Mouse (Mus musculus) limb, embryonic 14.5 days (tissue): ENCODE results near the gene Igsf9b. TPM values are rescaled to one million over a fixed set of nuclear protein-coding genes. Genes with fewer than 3 reads are reported as not detected.

Experiments used
- ATAC-seq: fragments of 200-750 bp; cut with Nextera tagmentation; 2 replicates; pipeline ENCODE4 v1.8.0; 2017; ENCODE audit warnings: low read depth, moderate number of reproducible peaks, moderate TSS enrichment; ENCODE audit not compliant: low FRiP score
- DNase-seq: peaks from one replicate; pipeline ENCODE4 v3.0.0-alpha.2; 2015; ENCODE audit warnings: low spot score
- H3K27ac ChIP-seq: fragments of 300-500 bp; sonication (generic); replicated peaks from 2 replicates; pipeline ENCODE4 v1.5.1; 2014; ENCODE audit warnings: low read depth, mild to moderate bottlenecking, low read length, moderate library complexity, mixed read lengths
- H3K27me3 ChIP-seq: fragments of 300-500 bp; sonication (generic); 2 replicates; pipeline ENCODE4 v1.6.1; 2014; ENCODE audit warnings: low read length, mixed read lengths; ENCODE audit not compliant: control insufficient read depth, insufficient read depth
- H3K36me3 ChIP-seq: fragments of 300-500 bp; sonication (generic); 2 replicates; pipeline ENCODE4 v1.6.1; 2014; ENCODE audit warnings: mild to moderate bottlenecking, low read length, moderate library complexity, mixed read lengths; ENCODE audit not compliant: control insufficient read depth, insufficient read depth
- H3K4me1 ChIP-seq: fragments of 300-500 bp; sonication (generic); 2 replicates; pipeline ENCODE4 v1.6.1; 2014; ENCODE audit warnings: antibody characterized with exemption, low read length, mixed read lengths; ENCODE audit not compliant: control insufficient read depth, insufficient read depth
- H3K4me2 ChIP-seq: fragments of 300-500 bp; sonication (generic); replicated peaks from 2 replicates; pipeline ENCODE4 v1.6.1; 2014; ENCODE audit warnings: low read depth, mild to moderate bottlenecking, low read length, moderate library complexity; ENCODE audit not compliant: severe bottlenecking
- H3K4me3 ChIP-seq: fragments of 300-500 bp; sonication (generic); replicated peaks from 2 replicates; pipeline ENCODE4 v1.5.1; 2014; ENCODE audit warnings: low read length
- H3K9ac ChIP-seq: fragments of 300-500 bp; sonication (generic); 2 replicates; pipeline ENCODE4 v1.6.1; 2014; ENCODE audit warnings: mild to moderate bottlenecking, low read depth, low read length, moderate library complexity; ENCODE audit not compliant: severe bottlenecking
- H3K9me3 ChIP-seq: fragments of 300-500 bp; sonication (generic); 2 replicates; pipeline ENCODE4 v1.6.1; 2016; ENCODE audit warnings: low read length; ENCODE audit not compliant: control insufficient read depth
- POLR2A ChIP-seq: fragments of 200-500 bp; IDR thresholded peaks from 2 replicates; pipeline ENCODE4 v1.8.0; 2012; ENCODE audit warnings: inconsistent platforms, mild to moderate bottlenecking, moderate library complexity, borderline replicate concordance; ENCODE audit not compliant: insufficient read depth, insufficient read length; ENCODE audit errors: extremely low read depth
- WGBS: fragments of 180-500 bp; shearing (Covaris S2); extraction: QIAGEN DNeasy Blood & Tissue Kit; methylation state at CpG from one replicate; pipeline ENCODE4 v1.1.7; 2014; 5-methylcytosine and 5-hydroxymethylcytosine counted together
- polyA plus RNA-seq, 2 experiments: library from polyadenylated mRNA; depleted of rRNA in 1 of 2; stranded (reverse) in 1 of 2; unstranded in 1 of 2; fragments of >200 nt; fragmentation: Nextera tagmentation in 1 of 2; extraction: Ambion mirVana in 1 of 2; gene quantifications; 2 replicates each; pipeline versions ENCODE4 v1.2.1 to v1.2.3; 2012 to 2014

Igsf9b gene
- polyA plus RNA-seq, 2 experiments = 1.9 to 2.9 TPM

DNA sequence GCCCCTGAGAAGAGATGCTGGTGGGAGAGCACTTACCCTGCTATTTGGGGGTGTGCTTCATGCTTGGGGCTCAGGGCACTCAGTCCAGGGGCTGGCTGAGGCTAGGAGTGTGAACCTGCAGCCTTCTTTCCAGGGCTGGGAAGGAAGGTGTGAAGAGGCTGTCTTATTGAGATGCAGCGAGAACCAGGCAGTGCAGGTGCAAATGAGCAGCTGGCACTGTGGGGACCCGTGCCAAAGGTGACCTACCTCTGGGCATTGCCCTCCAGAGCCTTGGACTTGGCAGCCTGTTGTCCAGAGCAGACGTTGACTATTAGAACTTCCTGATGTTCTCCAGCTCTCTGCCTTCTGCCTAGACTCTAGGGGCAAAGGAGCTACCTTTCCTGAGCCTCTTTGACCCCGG is 7.6 kb downstream of the Igsf9b start:
- DNase-seq (no peak), ATAC-seq (no peak)
- Histone ChIP-seq H3K36me3 (no peaks in the 10 kb centered on the region), H3K9ac (no peak overlapping the region), H3K4me3 (no peak overlapping the region), H3K27ac (no peak overlapping the region), H3K4me1 (peaks cover 4% of the 10 kb centered on the region), H3K9me3 (no peaks in the 10 kb centered on the region), H3K27me3 (no peaks in the 10 kb centered on the region), H3K4me2 (no peak overlapping the region)
- TF ChIP-seq POLR2A = no peak
- WGBS = 11% methylated on average over 4 of the region's 4 CpGs

DNA sequence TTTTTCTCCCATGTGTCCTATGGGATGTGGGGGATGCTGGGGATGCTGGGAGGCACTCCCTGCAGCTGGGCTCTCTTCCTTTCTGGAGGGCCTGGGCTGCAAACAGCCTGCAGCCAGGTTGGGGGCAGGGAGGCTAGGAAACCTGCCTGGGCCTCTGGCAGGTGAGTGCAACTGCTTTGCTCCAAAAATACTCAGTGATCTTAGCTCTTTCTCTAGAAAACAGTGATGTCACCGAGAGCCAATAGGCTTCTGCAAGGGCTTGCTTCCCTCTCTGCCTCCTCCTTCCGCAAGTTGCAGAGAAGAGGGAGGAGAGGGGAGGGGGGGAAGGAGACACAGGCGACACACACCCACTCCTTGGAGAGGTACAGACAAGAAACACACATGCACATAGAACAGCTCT is 8.3 kb downstream of the Igsf9b start:
- peaks cover 2% of the 10 kb centered on the region for H3K4me1 ChIP-seq
- WGBS = 15% methylated on average over 3 of the region's 3 CpGs

DNA sequence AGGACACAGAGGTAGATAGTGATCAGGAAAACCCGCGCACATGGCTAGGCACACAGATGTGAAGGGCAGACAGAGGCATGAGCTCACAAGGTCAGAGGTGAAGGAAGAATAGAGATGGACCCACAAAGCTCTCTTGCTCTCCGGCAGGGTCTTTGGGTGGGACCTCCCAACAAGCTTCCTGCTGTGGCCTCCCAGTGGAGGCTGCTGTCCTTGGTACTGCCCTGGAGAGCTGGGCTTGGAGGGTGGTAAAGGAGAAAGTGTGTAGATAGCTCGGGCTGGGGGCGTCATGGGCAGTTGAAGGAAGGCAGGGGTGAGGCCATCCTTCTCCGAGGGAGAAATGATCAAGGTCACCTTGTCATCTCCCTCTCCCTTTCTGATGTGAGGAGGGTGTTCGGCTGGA is 9.0 kb downstream of the Igsf9b start:
- Histone ChIP-seq H3K36me3 (no peaks in the 10 kb centered on the region), H3K27me3 (no peaks in the 10 kb centered on the region), H3K4me2 (no peak overlapping the region), H3K9me3 (no peaks in the 10 kb centered on the region), H3K4me1 (peaks cover 2% of the 10 kb centered on the region; the same call in 1 of the 2 replicates), H3K4me3 (no peak overlapping the region), H3K9ac (no peak overlapping the region), H3K27ac (no peak overlapping the region)
- no peak for TF ChIP-seq POLR2A
- DNase-seq (peak; percentile 46), ATAC-seq (no peak)
- WGBS = 28% methylated on average over 7 of the region's 7 CpGs

More for the DNA sequence above, 8.3 kb downstream of the Igsf9b start:
- no peak for TF ChIP-seq POLR2A
- ATAC-seq (no peak), DNase-seq (no peak)
- Histone ChIP-seq H3K27ac (no peak overlapping the region), H3K4me2 (no peak overlapping the region), H3K36me3 (no peaks in the 10 kb centered on the region), H3K9me3 (no peaks in the 10 kb centered on the region), H3K4me3 (no peak overlapping the region), H3K27me3 (no peaks in the 10 kb centered on the region), H3K9ac (no peak overlapping the region)

- no peak overlapping the region for H3K4me2 ChIP-seq
- H3K9ac ChIP-seq = no peak overlapping the region
- H3K4me1 ChIP-seq = peaks cover under 1% of the 10 kb centered on the region; the same call in 1 of the 2 replicates
- TF ChIP-seq POLR2A = no peak
- no peak for ATAC-seq
- H3K27ac ChIP-seq = no peak overlapping the region
- 22% methylated on average over 6 of the region's 6 CpGs for WGBS
- no peaks in the 10 kb centered on the region for H3K9me3 ChIP-seq
- no peak for DNase-seq
- no peaks in the 10 kb centered on the region for H3K27me3 ChIP-seq
- no peaks in the 10 kb centered on the region for H3K36me3 ChIP-seq
- no peak overlapping the region for H3K4me3 ChIP-seq
Observed at GRCm38 (mm10) chr9:27308561-27308960, 9.6 kb downstream of the Igsf9b start.

- ATAC-seq = no peak
- DNase-seq = no peak
- H3K27me3 ChIP-seq = no peaks in the 10 kb centered on the region
- H3K4me3 ChIP-seq = no peak overlapping the region
- TF ChIP-seq POLR2A = no peak
- no peaks in the 10 kb centered on the region for H3K4me1 ChIP-seq
- no peaks in the 10 kb centered on the region for H3K9me3 ChIP-seq
- WGBS = 65% methylated on average over 4 of the region's 4 CpGs
- H3K27ac ChIP-seq = no peak overlapping the region
- H3K9ac ChIP-seq = no peak overlapping the region
- no peaks in the 10 kb centered on the region for H3K36me3 ChIP-seq
- no peak overlapping the region for H3K4me2 ChIP-seq
Observed at GRCm38 (mm10) chr9:27310005-27310404, 11.0 kb downstream of the Igsf9b start.

DNA sequence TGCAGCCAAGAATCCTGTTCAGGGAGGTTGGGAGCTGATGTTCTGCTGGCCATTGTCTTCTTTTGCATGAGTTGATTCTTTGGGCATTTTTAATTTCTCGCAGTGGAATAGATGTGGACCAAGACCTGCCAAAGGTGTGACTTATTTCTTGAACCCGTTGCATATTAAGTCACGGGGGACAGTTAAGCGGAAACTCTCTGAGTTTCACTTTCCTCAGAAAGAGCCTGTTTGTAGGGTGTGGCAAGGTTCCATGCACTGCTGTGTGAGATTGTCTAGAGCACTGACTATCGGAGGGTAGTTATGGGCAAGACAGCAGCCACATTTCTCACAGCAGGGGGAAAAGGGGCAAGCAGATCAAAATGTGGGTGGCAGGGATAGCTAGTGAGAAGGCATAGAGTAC is 14.4 kb downstream of the Igsf9b start:
- H3K27ac ChIP-seq = no peak overlapping the region
- H3K27me3 ChIP-seq = no peaks in the 10 kb centered on the region
- no peak overlapping the region for H3K9ac ChIP-seq
- no peaks in the 10 kb centered on the region for H3K4me1 ChIP-seq
- H3K36me3 ChIP-seq = no peaks in the 10 kb centered on the region
- H3K4me2 ChIP-seq = no peak overlapping the region
- DNase-seq (no peak), ATAC-seq (no peak)
- 93% methylated on average over 5 of the region's 5 CpGs for WGBS
- no peak for TF ChIP-seq POLR2A
- no peaks in the 10 kb centered on the region for H3K9me3 ChIP-seq
- H3K4me3 ChIP-seq = no peak overlapping the region
